Mouse (Mus musculus): ENCODE results near the gene Lgalsl.

Lgalsl gene

GRCm38 (mm10) chr11:20830686-20831505, at the start of gene Lgalsl:
Gene Lgalsl (minus strand): TSS chr11:20831056.
- in situ Hi-C loops (cut with MboI; ENCODE audit: low sequenced_read_pairs): no loop called here

GRCm38 (mm10) chr11:20878644-20879043, 47.8 kb upstream of the Lgalsl start:
- in situ Hi-C loops (cut with MboI; ENCODE audit: low sequenced_read_pairs): no loop called here

GRCm38 (mm10) chr11:20877578-20878096, 46.8 kb upstream of the Lgalsl start:
- in situ Hi-C loops (cut with MboI; ENCODE audit: low sequenced_read_pairs): no loop called here

- in situ Hi-C loops (cut with MboI; ENCODE audit: low sequenced_read_pairs): no loop called here
These were observed 42.5 kb upstream of the Lgalsl start for GRCm38 (mm10) chr11:20873386-20873785.

GRCm38 (mm10) chr11:20872911-20873310, 42.1 kb upstream of the Lgalsl start:
- in situ Hi-C loops (cut with MboI; ENCODE audit: low sequenced_read_pairs): no loop called here

- in situ Hi-C loops (cut with MboI; ENCODE audit: low sequenced_read_pairs): no loop called here
These were observed 41.6 kb upstream of the Lgalsl start for GRCm38 (mm10) chr11:20872444-20872843.

- in situ Hi-C loops (cut with MboI; ENCODE audit: low sequenced_read_pairs): no loop called here
These were observed 39.1 kb upstream of the Lgalsl start for GRCm38 (mm10) chr11:20869927-20870326.

- in situ Hi-C loops (cut with MboI; ENCODE audit: low sequenced_read_pairs): no loop called here
These were observed 34.6 kb upstream of the Lgalsl start for GRCm38 (mm10) chr11:20865450-20865849.

GRCm38 (mm10) chr11:20864647-20865046, 33.8 kb upstream of the Lgalsl start:
- in situ Hi-C loops (cut with MboI; ENCODE audit: low sequenced_read_pairs): no loop called here

GRCm38 (mm10) chr11:20862101-20862500, 31.2 kb upstream of the Lgalsl start:
- in situ Hi-C loops (cut with MboI; ENCODE audit: low sequenced_read_pairs): no loop called here

- in situ Hi-C loops (cut with MboI; ENCODE audit: low sequenced_read_pairs): no loop called here
These were observed 29.5 kb upstream of the Lgalsl start for GRCm38 (mm10) chr11:20860351-20860750.

GRCm38 (mm10) chr11:20859858-20860257, 29.0 kb upstream of the Lgalsl start:
- in situ Hi-C loops (cut with MboI; ENCODE audit: low sequenced_read_pairs): no loop called here

GRCm38 (mm10) chr11:20858921-20859668, 28.2 kb upstream of the Lgalsl start:
- in situ Hi-C loops (cut with MboI; ENCODE audit: low sequenced_read_pairs): no loop called here

GRCm38 (mm10) chr11:20857921-20858320, 27.1 kb upstream of the Lgalsl start:
- in situ Hi-C loops (cut with MboI; ENCODE audit: low sequenced_read_pairs): no loop called here

- in situ Hi-C loops (cut with MboI; ENCODE audit: low sequenced_read_pairs): no loop called here
These were observed 23.3 kb upstream of the Lgalsl start for GRCm38 (mm10) chr11:20854032-20854741.

GRCm38 (mm10) chr11:20850196-20850595, 19.3 kb upstream of the Lgalsl start:
- in situ Hi-C loops (cut with MboI; ENCODE audit: low sequenced_read_pairs): no loop called here

- in situ Hi-C loops (cut with MboI; ENCODE audit: low sequenced_read_pairs): no loop called here
These were observed 18.5 kb upstream of the Lgalsl start for GRCm38 (mm10) chr11:20849403-20849802.

- in situ Hi-C loops (cut with MboI; ENCODE audit: low sequenced_read_pairs): no loop called here
These were observed 6.5 kb upstream of the Lgalsl start for GRCm38 (mm10) chr11:20837366-20837765.

- in situ Hi-C loops (cut with MboI; ENCODE audit: low sequenced_read_pairs): no loop called here
These were observed 813 bp upstream of the Lgalsl start for GRCm38 (mm10) chr11:20831600-20832137.

GRCm38 (mm10) chr11:20829993-20830685, 717 bp downstream of the Lgalsl start:
- in situ Hi-C loops (cut with MboI; ENCODE audit: low sequenced_read_pairs): no loop called here
